Mouse (Mus musculus) forebrain, embryonic 16.5 days (tissue): ENCODE data around the gene Cenpt. TPM values are rescaled to one million over a fixed set of nuclear protein-coding genes. Genes with fewer than 3 reads are reported as not detected.

Source experiments
- ATAC-seq: fragments of 200-750 bp; cut with Nextera tagmentation; 2 replicates; pipeline ENCODE4 v1.8.0; 2017; ENCODE audit warnings: mild to moderate bottlenecking, moderate library complexity
- H3K27ac ChIP-seq: fragments of 300-500 bp; sonication (generic); 2 replicates; pipeline ENCODE4 v1.5.1; 2014; ENCODE audit warnings: low read length, control low read depth
- H3K27me3 ChIP-seq: fragments of 300-500 bp; sonication (generic); replicated peaks from 2 replicates; pipeline ENCODE4 v1.6.1; 2014; ENCODE audit warnings: low read length; ENCODE audit not compliant: control insufficient read depth, insufficient read depth
- H3K36me3 ChIP-seq: fragments of 300-500 bp; sonication (generic); 2 replicates; pipeline ENCODE4 v1.6.1; 2014; ENCODE audit not compliant: control insufficient read depth, insufficient read depth
- H3K4me1 ChIP-seq: fragments of 300-500 bp; sonication (generic); replicated peaks from 2 replicates; pipeline ENCODE4 v1.6.1; 2014; ENCODE audit warnings: low read length; ENCODE audit not compliant: control insufficient read depth, insufficient read depth
- H3K4me2 ChIP-seq: fragments of 300-500 bp; sonication (generic); 2 replicates; pipeline ENCODE4 v1.6.1; 2014; ENCODE audit warnings: mild to moderate bottlenecking, low read length, control low read depth
- H3K4me3 ChIP-seq: fragments of 300-500 bp; sonication (generic); replicated peaks from 2 replicates; pipeline ENCODE4 v1.5.1; 2014; ENCODE audit warnings: mild to moderate bottlenecking, low read length, control low read depth
- H3K9ac ChIP-seq: fragments of 300-500 bp; sonication (generic); replicated peaks from 2 replicates; pipeline ENCODE4 v1.6.1; 2014; ENCODE audit warnings: low read depth, low read length, control low read depth
- H3K9me3 ChIP-seq: fragments of 300-500 bp; sonication (generic); 2 replicates; pipeline ENCODE4 v1.6.1; 2016; ENCODE audit warnings: low read length; ENCODE audit not compliant: control insufficient read depth
- WGBS: fragments of 180-500 bp; shearing (Covaris S2); extraction: QIAGEN DNeasy Blood & Tissue Kit; methylation state at CpG from one replicate; pipeline ENCODE4 v1.1.7; 2014; 5-methylcytosine and 5-hydroxymethylcytosine counted together
- polyA plus RNA-seq: library from polyadenylated mRNA; unstranded; fragments of >200 nt; fragmentation: Nextera tagmentation; extraction: Ambion mirVana; gene quantifications from 2 replicates; pipeline ENCODE4 v1.2.1, GENCODE M21; 2015

Cenpt gene
- polyA plus RNA-seq, 1 experiment from 2014 or later, result 69.8 TPM

DNA sequence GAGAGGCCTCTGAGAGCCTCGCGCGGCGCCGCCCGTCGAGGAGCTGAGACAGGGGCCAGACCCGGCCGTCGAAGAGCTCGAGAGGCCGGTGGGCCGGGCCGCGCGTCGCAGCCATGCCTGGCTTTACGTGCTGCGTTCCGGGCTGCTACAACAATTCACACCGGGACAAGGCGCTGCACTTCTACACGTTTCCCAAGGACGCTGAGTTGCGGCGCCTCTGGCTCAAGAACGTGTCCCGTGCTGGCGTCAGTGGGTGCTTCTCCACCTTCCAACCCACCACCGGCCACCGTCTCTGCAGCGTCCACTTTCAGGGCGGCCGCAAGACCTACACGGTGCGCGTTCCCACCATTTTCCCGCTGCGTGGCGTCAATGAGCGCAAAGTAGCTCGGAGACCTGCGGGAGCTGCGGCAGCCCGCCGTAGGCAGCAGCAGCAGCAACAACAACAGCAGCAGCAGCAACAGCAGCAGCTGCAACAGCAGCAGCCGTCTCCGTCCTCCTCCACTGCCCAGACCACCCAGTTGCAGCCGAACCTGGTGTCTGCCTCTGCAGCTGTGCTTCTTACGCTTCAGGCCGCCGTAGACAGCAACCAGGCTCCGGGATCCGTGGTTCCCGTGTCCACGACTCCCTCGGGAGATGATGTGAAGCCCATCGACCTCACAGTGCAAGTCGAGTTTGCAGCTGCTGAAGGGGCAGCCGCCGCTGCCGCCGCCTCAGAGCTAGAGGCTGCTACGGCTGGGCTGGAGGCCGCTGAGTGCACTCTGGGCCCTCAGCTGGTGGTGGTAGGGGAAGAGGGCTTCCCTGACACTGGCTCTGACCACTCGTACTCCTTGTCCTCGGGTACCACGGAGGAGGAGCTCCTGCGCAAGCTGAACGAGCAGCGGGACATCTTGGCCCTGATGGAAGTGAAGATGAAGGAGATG is 2.4 kb upstream of the Cenpt start:
- Histone ChIP-seq H3K4me3 (peak overlapping the region; percentile 86), H3K4me1 (peaks cover 42% of the 10 kb centered on the region), H3K4me2 (peak overlapping the region; percentile 93), H3K9ac (peak overlapping the region; percentile 75), H3K9me3 (no peaks in the 10 kb centered on the region), H3K36me3 (no peaks in the 10 kb centered on the region), H3K27ac (peak overlapping the region; percentile 87), H3K27me3 (no peaks in the 10 kb centered on the region)
- under 1% methylated on average over 69 of the region's 71 CpGs for WGBS
- ATAC-seq, result peak; percentile 27

DNA sequence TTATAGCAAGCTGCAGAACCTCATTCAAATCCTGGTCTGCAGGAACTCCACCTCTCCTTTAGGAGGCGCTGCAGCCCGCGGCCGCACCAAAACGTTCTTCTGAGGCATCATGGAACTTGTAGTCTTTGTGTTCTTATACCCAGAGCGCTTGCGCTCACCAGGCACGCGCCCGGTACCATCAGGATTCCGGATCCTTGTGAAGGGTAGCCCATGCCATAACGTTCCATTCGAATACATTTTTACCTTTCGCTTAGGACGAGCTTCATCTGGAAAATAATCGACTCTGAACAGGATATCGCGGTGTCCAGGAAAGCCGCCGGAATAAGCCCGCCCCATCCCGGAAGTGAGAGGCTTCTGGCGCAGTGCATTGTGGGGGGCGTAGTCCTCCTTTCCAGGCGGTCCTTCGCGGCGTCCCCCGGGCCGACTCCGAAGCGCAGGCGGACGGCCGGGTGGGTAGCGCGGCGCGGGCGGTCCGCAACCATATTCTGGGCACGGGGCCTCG is 1.7 kb upstream of the Cenpt start, which contains the start of gene Thap11:
TSS of gene Thap11 (plus strand) at position 418 of the 502 bp plus-strand sequence.
- Histone ChIP-seq H3K9me3 (no peaks in the 10 kb centered on the region), H3K4me3 (peak within 1 kb of the TSS; percentile 86), H3K9ac (peak within 1 kb of the TSS; percentile 75), H3K27ac (peak within 1 kb of the TSS; percentile 87), H3K4me1 (peaks cover 42% of the 10 kb centered on the region), H3K36me3 (no peaks in the 10 kb centered on the region), H3K4me2 (peak within 1 kb of the TSS; percentile 93), H3K27me3 (no peaks in the 10 kb centered on the region)
- under 1% methylated on average over 40 of the region's 43 CpGs for WGBS
- ATAC-seq, result peak; percentile 91

DNA sequence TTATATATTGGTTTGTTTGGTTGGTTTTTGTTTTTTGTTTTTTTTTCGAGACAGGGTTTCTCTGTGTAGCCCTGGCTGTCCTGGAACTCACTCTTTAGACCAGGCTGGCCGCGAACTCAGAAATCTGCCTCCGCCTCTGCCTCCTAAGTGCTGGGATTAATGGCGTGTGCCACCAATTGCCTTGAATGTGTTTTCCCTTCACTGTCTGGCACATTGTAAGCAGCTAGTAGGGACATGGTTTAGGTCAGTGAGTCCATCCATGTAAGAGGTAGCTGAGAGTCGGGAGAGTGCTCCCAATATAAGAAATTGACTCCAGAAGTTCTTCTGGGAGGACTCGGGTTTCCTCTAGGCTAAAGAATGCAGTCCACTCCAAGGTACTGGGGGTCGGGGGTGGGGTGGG is 1.2 kb upstream of the Cenpt start:
- Histone ChIP-seq H3K4me1 (peaks cover 38% of the 10 kb centered on the region), H3K4me3 (peak overlapping the region; percentile 86), H3K9ac (peak overlapping the region; percentile 75; the same call in 1 of the 2 replicates), H3K4me2 (peak overlapping the region; percentile 33), H3K9me3 (no peaks in the 10 kb centered on the region), H3K27me3 (no peaks in the 10 kb centered on the region), H3K36me3 (no peaks in the 10 kb centered on the region), H3K27ac (peak overlapping the region; percentile 37)
- 28% methylated on average over 8 of the region's 8 CpGs for WGBS
- ATAC-seq, result no peak

DNA sequence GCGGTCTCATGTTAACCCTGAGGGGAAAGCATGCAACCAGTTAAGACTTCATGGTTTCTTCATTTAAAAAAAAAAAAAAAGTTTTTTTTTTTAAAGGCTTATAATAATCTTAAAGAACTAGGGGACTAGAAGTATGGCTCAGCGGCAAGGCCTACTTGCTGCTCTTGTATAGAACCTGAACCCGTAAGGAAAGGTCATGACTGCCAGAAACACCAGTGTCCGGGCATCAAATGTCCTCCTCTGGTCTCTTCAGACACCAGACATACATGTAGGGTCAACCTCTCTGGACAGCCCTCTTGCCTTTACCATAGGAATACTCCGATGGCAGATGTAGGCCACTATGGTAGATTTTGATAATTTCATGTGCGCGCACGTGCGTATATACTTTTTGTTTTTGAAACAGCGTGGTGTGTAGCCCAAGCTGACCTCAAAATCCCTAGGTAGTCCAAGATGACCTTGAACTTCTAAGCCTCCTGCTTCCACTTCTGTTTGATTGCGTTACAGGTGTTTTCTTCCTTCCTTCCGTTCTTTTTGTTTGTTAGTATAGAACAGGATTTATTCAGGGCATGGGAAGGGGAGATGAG is 840 bp downstream of the Cenpt start:
- whole genome bisulfite sequencing, result 83% methylated on average over 12 of the region's 12 CpGs
- Histone ChIP-seq H3K4me1 (peaks cover 26% of the 10 kb centered on the region), H3K4me2 (no peak overlapping the region), H3K4me3 (peak overlapping the region; percentile 86; the same call in 1 of the 2 replicates), H3K27ac (no peak overlapping the region), H3K27me3 (no peaks in the 10 kb centered on the region), H3K9ac (no peak overlapping the region), H3K36me3 (peaks cover 9% of the 10 kb centered on the region; the same call in 1 of the 2 replicates), H3K9me3 (no peaks in the 10 kb centered on the region)
- ATAC-seq, result no peak

DNA sequence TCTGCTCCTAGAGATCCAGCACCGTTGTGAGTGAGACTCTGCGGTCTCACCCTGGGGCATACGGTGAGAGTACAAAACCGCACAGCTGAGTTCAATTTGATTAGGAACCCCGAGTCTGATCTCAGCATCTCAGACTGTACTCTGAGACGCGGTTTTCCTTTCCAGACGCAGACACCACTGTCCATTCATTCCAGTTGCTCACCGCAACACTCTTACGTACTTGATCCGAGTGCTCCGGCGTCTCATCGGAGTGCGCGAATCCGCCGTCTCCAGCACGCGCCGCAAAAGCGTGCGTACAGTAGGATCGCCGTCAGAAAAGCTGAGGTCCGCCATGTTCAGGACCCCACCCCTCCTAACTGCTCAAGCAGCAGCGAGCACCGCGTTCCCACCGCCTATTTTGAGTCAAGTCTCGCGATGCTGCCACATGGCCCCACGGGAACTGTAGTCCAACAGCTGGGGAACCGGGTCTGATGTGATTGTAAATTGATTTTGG is 1.4 kb downstream of the Cenpt start:
- peak overlapping the region; percentile 88 for H3K4me2 ChIP-seq
- H3K9me3 ChIP-seq, result no peaks in the 10 kb centered on the region
- under 1% methylated on average over 34 of the region's 34 CpGs for WGBS

DNA sequence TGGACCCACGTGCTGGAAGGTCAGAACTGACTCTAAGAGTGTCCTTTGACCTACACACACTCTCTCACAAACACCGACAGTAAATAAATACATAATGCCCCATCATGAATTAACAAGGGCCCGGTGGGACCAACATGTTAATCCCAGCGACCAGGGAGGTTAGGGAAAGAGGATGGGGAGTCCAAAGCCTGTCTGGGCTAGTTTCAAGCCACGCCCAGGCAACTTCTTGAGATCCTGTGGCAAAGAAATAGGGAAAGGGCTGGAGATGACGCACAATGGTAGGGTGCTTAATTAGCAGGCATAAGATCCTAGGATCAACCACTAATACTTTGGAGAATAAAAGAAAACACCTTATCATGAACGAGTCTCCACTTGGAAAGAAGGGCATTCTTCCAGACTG is 2.5 kb downstream of the Cenpt start:
- H3K9me3 ChIP-seq, result no peaks in the 10 kb centered on the region
- no peak overlapping the region for H3K27ac ChIP-seq
- 0 out of 2 replicates have a peak overlapping the region, but pooled peaks have one; percentile 13 for H3K4me3 ChIP-seq
- 77% methylated on average over 7 of the region's 7 CpGs for WGBS
- no peaks in the 10 kb centered on the region for H3K27me3 ChIP-seq
- H3K4me1 ChIP-seq, result peaks cover 11% of the 10 kb centered on the region
- no peak for ATAC-seq
- H3K36me3 ChIP-seq, result peaks cover 20% of the 10 kb centered on the region
- peak overlapping the region; percentile 39 for H3K4me2 ChIP-seq
- H3K9ac ChIP-seq, result 0 out of 2 replicates have a peak overlapping the region, but pooled peaks have one; percentile 22

More for the DNA sequence above, 1.4 kb downstream of the Cenpt start:
- Histone ChIP-seq H3K27ac (peak overlapping the region; percentile 85), H3K27me3 (no peaks in the 10 kb centered on the region), H3K4me3 (peak overlapping the region; percentile 86), H3K36me3 (peaks cover 12% of the 10 kb centered on the region), H3K4me1 (peaks cover 21% of the 10 kb centered on the region), H3K9ac (peak overlapping the region; percentile 83)
- ATAC-seq, result peak; percentile 89

DNA sequence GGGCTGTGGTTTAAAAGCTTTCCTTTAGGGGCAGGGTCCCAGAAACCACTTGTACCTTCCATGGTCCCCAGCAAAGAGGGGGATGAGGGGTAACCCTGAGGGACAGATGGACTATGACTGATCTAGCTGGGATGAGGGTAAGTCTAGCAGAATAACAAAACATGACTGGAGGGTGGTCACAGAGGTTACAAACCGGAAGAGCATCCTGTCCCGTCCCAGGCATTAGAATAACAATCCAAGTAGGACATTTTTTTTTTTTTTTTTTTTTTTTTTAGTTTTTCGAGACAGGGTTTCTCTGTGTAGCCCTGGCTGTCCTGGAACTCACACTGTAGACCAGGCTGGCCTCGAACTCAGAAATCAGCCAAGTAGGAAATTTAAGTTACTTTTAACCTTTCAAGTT is 3.1 kb downstream of the Cenpt start:
- WGBS, result 95% methylated on average over 4 of the region's 4 CpGs

DNA sequence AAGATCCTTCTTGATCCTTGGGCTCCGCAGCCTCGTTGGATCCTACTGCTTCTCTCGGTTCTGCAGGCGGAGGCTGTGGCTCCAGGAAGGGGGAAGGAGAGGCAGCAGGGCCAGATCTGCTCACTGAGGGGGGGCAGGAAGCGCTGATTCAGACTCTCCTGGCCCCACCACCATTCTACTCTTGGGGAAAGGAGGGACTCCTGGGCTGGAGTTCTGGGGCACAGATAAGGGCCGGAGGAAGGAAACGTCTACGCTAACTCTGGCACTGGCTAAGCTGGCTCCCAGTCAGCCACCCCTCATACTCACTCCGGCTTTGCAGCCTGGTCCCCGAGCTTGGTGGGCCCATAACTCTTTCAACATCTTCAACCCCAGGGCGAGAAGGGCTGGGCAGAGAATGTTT is 6.4 kb downstream of the Cenpt start:
- Histone ChIP-seq H3K27me3 (no peaks in the 10 kb centered on the region), H3K27ac (no peak overlapping the region), H3K4me2 (no peak overlapping the region), H3K36me3 (peaks cover 32% of the 10 kb centered on the region), H3K9me3 (no peaks in the 10 kb centered on the region), H3K4me1 (peaks cover 7% of the 10 kb centered on the region), H3K4me3 (no peak overlapping the region), H3K9ac (no peak overlapping the region)
- no peak for ATAC-seq
- 96% methylated on average over 11 of the region's 11 CpGs for WGBS

More for the DNA sequence above, 3.1 kb downstream of the Cenpt start:
- H3K9me3 ChIP-seq, result no peaks in the 10 kb centered on the region
- H3K27ac ChIP-seq, result no peak overlapping the region
- no peak for ATAC-seq
- peaks cover 11% of the 10 kb centered on the region for H3K4me1 ChIP-seq
- H3K4me2 ChIP-seq, result no peak overlapping the region
- no peaks in the 10 kb centered on the region for H3K27me3 ChIP-seq
- H3K4me3 ChIP-seq, result no peak overlapping the region
- H3K9ac ChIP-seq, result no peak overlapping the region
- H3K36me3 ChIP-seq, result peaks cover 23% of the 10 kb centered on the region

DNA sequence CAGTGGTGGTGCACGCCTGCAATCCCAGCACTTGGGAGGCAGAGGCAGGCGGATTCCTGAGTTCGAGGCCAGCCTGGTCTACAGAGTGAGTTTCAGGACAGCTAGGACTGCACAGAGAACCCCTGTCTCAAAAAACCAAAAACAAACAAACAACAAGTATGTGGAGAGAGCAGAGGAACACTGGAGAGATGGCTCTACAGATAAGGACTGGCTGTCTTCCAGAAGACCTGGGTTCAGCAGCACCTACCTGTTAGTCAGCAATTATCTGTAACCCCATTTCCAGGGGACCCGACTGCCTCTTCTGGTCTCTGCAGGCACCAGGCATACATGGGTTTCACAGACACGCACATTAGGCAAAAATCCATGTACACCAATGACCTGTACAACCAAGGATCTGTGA is 13.9 kb downstream of the Cenpt start:
- no peaks in the 10 kb centered on the region for H3K4me1 ChIP-seq
- H3K27ac ChIP-seq, result no peak overlapping the region
- no peak for ATAC-seq
- H3K9ac ChIP-seq, result no peak overlapping the region
- 90% methylated on average over 5 of the region's 5 CpGs for WGBS
- no peak overlapping the region for H3K4me3 ChIP-seq
- no peaks in the 10 kb centered on the region for H3K27me3 ChIP-seq
- peaks cover 7% of the 10 kb centered on the region for H3K36me3 ChIP-seq
- H3K9me3 ChIP-seq, result no peaks in the 10 kb centered on the region
- H3K4me2 ChIP-seq, result no peak overlapping the region
